Mouse (Mus musculus) ZHBTc4 (cell line): ENCODE measurements around the gene Immp2l.

Source experiments
- DNase-seq: peaks from one replicate; pipeline ENCODE4 v3.0.0-alpha.2; 2011; ENCODE audit warnings: low read depth, low spot score

Gene Immp2l

GRCm38 (mm10) chr12:41838334-41838847 is 814.5 kb downstream of the Immp2l start:
- no peak for DNase-seq

- no peak for DNase-seq
Observed at GRCm38 (mm10) chr12:41839241-41839640, 815.4 kb downstream of the Immp2l start.

GRCm38 (mm10) chr12:41842694-41843329 is 818.9 kb downstream of the Immp2l start:
- DNase-seq = no peak

DNA sequence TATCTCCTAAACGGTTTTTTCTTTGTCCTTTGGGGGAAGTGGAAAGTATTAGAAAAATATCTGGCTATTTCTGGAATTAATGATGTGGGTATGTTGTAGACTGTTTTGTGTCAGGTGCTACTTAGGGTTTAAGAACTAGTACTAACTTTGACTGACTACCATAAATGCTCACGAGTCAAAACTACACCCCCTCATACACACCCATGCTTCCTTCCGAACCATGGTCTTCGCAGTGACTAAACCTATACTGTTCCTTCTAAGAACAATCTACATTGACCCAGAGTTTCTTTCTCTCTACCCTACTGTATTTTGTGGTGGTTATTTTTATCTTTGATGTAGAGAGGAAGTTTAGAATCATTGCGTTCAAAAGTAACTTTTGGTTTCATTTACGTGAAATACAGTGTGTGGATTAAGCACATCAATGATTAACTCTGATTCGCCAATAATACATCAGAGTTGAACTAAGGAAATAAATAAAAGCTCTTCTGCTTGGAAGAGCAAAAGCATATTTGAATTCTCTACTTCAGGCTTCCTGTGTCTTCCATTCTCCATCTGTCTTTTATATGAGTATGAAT is 828.1 kb downstream of the Immp2l start:
- DNase-seq = no peak

- peak; percentile 71 for DNase-seq
Observed at GRCm38 (mm10) chr12:41859652-41860051, 835.8 kb downstream of the Immp2l start.

- no peak for DNase-seq
Observed at GRCm38 (mm10) chr12:41868317-41868716, 844.4 kb downstream of the Immp2l start.

DNA sequence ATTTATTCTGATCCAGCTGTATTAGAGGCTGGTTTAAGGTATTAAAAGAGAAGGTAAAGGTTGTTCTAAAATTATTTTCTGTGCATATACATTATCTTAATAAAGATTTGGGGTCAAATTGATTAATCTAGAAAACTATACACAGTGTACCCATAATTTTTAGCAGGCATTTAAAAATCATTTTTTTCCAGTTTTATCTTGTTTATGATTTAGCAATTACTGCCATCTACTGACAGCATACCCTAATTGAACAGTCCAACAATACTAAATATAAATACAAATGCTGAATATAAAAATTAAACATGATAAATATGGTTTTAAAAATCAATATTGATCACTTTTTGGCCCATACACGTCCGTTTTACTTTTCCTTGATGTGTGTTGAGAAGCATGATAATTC is 850.1 kb downstream of the Immp2l start:
- DNase-seq = no peak

- DNase-seq = no peak
Observed at GRCm38 (mm10) chr12:41877292-41877959, 853.5 kb downstream of the Immp2l start.

DNA sequence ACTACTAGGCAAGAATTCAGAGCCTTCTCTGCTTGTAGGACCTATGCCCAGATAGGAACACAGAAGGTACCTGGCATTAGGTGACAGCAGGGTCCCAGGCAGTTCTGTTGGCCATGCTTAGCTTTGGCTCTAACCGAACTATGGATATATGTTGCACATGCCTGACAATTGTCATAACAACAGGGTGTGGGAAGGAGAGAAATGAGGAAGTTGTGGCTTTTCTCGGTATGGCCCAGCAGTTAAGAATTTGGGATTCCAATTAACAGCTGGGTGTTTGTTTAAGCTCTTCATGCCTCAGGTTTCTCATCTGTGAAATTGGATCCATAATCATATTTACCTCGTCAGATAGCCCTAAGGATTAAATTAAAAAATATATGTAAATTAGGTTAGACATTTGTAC is 854.6 kb downstream of the Immp2l start:
- no peak for DNase-seq

DNA sequence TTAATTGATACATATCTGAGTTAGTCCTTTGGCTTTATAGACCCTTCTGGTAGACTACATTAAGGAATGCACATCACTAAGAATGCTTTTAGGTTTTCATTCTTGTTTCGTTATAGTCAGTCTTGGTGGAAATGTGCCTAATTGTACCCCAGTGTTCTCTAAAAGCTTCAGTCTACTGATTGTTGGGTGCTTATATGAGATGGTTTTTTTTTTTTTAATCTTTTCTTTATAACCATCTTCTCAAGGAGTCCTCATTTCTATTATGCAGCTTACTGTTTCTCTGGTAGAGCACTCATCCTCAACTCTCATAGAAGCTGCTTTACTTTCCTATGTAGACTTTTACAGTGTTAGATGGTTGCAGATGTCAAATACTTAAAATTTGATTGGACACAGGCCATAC is 855.1 kb downstream of the Immp2l start:
- no peak for DNase-seq

DNA sequence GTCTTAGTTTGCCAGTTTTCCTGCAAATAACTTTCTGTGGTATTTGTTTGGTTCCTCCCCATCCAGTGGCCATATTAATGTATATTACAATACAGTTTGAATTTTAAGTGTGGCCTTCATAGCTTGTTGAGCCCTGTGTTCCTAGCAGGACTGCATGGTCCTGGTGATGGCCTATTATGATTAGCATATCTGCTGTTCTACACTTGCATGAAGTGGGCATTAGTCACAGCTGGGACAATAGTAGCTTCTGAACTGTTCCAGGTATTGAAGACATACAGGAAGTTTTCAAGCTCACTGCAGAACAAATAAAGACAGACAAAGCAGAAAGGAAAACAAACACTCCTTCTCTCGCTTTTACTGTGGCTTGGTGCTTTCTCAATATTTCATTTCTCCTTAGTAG is 855.5 kb downstream of the Immp2l start:
- DNase-seq = no peak

DNA sequence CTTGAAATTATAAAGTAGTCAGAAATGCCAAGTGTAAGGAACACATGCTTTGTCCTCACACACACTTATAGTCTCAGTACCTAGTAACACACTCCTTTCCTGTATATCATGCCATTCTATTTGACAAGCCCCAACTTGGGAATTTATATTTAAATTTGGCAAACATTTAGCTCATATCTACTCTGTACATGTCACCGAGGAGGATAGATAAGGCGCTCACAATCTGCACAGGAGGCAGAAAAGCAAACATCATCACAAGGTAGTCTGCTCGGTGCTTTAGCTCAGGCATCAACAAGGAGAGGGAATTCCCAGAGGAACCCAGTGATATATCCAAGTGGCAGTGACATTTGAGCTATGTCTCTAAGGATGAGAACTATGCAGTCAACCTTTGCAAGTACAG is 856.9 kb downstream of the Immp2l start:
- no peak for DNase-seq

GRCm38 (mm10) chr12:41908011-41908410 is 884.1 kb downstream of the Immp2l start:
- no peak for DNase-seq

GRCm38 (mm10) chr12:41911626-41912025 is 887.7 kb downstream of the Immp2l start:
- peak; percentile 61 for DNase-seq

GRCm38 (mm10) chr12:41937751-41938150 is 913.9 kb downstream of the Immp2l start:
- no peak for DNase-seq

- DNase-seq = no peak
Observed at GRCm38 (mm10) chr12:41941853-41942252, 918.0 kb downstream of the Immp2l start.

GRCm38 (mm10) chr12:41944079-41944672 is 920.3 kb downstream of the Immp2l start:
- no peak for DNase-seq

- DNase-seq = no peak
Observed at GRCm38 (mm10) chr12:41946536-41946935, 922.6 kb downstream of the Immp2l start.

DNA sequence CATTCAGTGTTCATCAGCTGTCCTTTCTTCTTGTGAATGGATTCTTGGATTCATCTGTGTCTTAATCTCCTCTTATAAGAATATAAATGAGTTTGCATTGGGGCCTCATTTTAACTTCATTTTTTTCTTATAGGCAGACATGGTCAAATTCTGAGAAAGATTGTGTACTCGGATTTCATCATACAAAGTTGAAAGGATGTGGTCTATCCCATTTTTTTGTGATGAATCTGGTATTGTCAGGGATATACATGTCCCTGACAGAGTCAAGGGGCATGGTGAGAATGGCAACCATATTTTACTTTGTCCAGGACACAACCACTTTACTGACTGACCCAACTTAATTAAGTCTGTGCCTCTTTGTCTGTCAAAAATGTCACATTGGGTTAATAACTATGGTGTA is 925.5 kb downstream of the Immp2l start:
- no peak for DNase-seq

- no peak for DNase-seq
Observed at GRCm38 (mm10) chr12:41949841-41950241, 926.0 kb downstream of the Immp2l start.

- no peak for DNase-seq
Observed at GRCm38 (mm10) chr12:41950726-41951125, 926.8 kb downstream of the Immp2l start.

- DNase-seq = no peak
Observed at GRCm38 (mm10) chr12:41961038-41961437, 937.1 kb downstream of the Immp2l start.

- DNase-seq = peak; percentile 12
Observed at GRCm38 (mm10) chr12:41991408-41991807, 967.5 kb downstream of the Immp2l start.
